Mouse (Mus musculus) liver (tissue): ENCODE measurements at regions not wholly inside any gene's neighbourhood (a gene's known extent, or its start where the extent isn't known, plus 50 kb on each side); places are given as distances from the start of the nearest gene placed in this dataset.

Experiments
- DNase-seq: peaks from one replicate; pipeline ENCODE4 v3.0.0-alpha.2; 2020; ENCODE audit warnings: mixed read lengths

DNA sequence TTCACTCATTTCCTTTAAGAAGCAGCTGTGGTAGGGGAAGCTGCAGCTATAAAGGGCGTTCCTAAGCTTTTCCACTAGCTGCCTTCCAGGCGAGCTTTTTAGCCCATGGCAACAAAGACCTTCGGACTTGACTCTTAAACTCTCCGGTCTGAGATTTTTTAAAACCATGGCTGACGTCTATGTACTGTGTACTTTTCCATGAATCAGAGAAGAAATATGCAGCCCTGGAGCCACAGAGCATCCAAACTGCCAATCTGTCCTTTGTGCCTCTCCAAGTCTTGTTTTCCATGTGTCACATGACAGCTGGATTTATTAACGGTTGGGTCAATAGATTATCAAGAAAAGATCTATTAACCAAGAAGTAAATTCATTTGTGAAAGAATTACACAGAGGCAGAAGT, 78.9 kb upstream of the Gm9887 start:
- no peak for DNase-seq

DNA sequence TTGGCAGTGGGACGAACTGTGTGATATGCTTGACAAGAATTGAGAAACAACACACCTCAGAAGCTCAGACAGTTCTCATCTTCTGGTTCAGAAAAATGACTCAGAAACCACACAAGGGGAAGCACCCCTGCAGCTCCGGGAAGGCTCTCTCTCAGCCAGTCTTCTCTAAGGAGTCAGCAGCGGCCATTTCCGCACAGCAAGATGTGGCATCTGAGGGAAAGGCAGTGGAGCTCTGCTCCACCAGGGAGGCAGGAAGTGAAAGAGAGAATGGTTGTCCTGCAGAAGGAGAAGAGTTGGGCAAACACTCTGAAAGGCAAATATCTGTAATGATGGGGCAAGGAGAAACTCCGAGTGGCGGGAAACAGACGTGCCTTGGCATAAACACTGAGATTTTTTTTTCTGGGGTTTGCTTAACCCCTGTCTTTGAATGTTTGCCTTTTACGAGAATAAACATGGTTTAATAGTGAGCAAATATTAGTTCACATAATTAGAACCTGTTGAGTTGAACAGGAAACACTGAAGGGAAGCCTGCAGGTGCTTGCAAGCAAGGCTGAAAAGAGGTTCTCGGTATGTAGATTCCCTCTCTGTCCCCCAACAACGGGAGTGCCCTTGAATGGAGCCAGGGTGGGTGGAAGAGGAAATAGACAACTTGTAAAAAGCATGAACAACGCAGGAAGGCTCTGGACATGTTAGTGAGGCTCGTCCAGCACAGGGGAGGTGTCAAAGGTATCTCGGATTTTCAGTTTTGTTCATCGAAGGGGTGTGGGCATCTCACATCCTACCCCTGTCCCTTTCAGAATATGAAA, 75.9 kb upstream of the Gm9887 start:
- peak; percentile 43 for DNase-seq

DNA sequence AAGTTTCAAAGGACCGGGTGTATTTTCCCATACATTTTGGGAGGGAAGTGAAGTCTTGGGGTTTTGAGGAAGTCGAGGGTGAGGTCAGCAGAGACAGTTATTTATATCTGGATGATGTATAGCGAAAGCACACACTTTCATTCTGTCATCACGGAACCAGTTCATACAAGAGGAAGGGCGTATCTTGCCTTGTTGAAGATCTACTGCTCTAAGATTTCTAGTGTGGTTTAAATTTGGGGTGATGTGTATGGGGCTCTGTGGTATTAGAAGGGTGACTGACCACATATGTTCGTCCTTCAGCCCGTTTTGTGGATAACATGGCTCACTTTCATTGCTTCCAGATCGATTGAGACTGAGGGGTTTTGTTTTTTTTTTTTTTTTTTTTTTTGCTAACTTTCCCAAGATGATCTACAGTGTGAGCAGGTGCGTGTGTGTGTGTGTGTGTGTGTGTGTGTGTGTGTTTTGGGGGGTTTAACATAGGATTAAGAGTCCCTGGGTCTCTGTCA, 75.1 kb upstream of the Gm9887 start:
- DNase-seq = no peak

DNA sequence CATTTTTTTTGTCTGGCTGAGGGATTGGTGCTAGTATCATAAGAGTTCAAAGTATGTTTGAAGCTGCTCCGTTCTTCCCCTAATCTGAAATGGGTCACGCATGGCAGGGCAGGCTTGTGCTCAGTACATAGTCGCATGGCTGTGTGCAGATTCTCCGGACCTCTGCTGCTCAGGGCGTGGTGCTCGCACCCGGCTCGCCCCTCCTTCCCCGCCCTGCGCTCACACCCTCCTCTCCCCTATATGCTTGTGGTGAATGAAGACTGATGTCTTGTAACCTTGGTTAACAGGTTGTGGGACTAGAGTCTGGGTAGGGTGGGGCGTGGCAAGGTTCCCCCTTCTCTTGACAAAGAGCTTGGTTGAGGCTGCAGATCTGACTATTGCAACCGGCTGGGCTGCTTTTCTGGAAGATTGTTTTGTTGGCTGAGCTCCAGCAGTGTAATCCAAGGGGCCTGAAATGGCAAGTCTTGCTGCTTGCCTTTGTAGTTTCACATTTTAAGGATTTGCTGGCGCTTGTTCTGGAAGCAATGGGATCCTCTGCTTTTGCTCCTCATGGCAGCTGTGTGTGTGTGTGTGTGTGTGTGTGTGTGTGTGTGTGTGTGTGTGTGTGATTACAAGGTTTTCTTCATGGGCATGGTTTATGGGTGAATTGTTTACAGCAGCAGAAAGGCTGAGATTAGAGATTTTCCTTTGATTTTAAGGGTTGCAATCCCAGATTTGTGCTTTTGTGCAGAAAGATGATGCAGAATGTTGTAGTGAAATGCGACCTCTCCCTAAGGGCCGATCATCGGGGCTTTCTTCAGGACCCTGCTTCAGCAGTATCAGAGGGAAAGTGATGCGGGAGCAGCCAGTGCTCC, 74.4 kb upstream of the Gm9887 start:
- DNase-seq = peak; percentile 45

DNA sequence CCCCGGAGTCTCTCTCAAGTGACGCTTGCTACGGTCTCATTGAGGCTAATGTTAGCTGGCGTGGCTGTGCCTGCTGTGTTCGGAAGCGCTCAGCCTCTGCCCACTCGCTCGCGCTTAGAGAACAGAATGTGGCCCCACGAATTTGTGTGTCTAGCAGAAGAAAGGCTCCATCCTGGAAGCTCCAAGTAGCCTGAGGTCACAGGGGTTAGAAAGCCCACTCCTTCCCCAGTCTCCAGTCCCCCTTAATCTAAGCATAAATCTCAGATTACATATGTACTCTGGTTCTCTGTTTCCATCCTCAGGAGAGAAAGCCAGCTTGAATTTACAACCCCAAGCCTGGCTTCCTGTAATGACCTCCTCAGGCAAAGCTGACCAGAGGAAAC, 73.8 kb upstream of the Gm9887 start:
- no peak for DNase-seq

DNA sequence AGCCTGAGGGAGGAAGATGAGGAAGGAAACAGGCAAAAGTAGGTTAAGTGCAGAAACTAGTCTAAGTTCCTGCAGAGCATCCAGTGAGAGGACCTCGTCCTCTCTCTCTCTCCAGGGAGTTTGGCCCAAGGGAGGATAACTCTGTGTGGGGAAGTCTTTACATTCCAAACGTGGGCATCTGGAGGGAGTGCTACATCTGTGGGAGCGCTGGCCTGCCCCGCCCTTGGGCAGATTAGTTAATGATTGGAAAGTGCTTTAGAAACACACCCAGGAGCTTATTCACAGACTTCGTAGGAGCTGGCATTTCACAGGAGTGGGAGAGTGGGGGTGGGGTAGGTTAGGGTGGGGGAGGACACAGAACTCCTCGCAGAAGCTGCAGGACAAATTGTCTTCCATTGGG, 70.1 kb upstream of the Gm9887 start:
- no peak for DNase-seq

DNA sequence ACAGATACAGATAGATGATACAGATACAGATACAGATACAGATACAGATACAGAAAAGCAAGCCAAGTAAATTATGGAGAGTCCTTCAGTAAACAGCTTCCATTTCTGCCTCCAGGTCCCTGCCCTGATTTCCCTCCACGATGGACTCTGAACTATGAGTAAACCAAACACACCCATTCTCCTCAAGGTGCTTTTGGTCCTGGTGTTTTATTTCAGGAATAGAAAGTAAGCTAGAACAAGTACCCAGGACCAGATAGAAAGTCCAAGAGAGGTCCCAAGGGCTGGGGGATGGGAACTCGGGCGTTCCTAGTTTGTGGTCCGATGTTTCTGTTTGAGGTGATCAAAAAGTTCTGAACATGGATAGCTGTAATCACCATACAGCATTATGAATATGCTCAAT, 69.5 kb upstream of the Gm9887 start:
- DNase-seq = no peak

DNA sequence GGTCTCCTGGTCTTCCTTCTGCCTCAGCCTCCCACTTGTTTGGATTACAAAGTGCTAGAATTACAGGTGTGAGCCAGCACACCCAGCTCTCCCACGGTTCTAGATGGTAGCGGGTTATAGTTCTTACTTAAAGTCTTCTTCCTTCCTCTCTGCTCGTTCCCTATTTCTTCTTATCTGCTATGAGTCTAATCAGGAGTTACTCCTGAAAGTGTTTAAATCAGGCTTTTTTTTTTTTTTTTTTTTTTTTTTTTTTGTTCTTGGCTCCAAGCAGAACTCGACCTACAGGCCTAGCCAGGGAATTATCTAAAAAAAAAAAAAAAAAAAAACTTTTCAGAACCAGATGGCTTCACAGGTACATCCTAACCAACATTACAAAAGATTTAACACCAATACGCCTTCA, 66.0 kb upstream of the Gm9887 start:
- no peak for DNase-seq

DNA sequence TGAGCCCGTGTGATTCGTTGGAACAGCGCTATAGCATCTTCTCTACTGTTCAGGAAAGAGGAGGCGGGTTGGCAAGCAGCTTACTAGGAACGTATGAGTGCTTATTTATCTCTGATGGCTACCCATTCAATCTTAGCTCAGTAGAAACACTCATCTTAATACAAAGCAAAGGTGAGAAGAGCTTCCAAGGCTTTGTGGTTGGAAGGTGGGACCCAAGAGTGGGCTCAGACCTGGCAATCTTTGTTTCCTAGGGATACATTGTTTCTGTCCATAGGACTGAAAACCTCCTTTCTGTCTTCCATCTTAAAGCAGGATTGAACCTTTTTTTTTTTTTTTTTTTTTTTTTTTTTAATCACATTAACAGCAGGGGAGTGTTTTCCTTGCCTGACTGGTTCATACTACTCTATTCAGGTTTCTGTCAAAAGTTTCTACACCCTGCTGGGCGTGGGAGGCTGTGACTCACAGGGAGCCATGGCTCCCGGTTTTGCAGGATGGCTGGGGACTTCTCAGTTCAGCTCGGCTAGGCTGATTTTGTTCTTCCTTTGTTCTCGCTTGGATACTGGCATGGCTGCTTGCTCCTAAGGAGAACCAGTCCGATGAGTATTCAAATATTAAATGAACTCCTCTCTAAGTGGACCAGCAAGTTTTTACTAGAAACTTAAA, 64.7 kb upstream of the Gm9887 start:
- DNase-seq = no peak

DNA sequence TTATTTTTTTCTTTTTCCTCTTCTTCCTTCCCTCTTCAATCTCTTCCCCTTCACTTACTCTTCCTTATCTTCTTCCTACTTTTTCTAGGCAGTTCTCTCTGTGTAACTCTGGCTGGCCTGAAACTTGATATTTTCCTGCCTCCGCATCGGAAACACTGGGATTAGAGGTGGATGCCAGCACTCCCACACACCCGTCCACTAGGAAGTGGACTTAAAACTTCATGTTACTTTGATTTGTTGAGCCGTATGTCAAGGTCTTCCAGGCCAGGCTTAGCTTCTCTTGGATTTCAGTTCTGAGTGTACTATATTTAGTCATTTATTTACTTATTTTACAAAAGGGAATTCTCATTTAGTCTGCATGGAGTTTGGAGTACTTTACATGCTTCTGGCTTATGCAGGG, 62.1 kb upstream of the Gm9887 start:
- DNase-seq = no peak

DNA sequence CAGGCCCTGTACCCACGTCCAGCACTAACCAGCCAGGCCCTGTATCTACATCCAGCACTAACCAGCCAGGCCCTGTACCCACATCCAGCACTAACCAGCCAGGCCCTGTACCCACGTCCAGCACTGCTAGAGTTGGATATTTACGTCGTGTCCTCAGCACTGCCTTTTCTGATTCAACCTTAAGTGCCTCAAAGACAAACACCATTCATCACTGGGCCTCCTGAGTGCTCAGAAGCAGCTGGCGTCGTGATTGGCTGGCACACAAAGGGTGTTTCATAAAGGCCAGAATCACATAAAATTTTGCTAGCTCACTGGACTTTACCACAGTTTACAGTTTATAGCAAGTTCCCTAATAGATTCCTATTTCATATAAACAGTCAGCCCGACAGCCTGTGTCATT, 59.8 kb upstream of the Gm9887 start:
- DNase-seq = no peak

DNA sequence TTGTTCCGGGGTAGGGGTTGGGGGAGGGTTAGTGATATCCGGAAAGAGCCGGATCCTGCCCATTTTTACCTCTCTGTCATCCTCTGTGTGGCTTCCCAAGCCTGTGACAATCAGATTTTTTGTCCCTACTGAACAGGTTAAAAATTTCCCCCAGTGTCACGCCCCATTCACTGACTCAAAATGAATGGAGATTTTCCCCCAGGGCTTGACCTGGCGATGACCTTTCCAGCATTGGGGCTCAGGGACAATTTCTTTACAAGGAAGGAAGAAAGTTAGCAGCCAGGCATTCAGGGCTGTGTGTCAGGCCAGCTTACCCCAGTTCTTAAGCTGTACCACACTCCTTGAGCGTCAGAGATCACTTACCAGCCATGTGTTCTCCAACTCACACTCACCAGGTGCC, 55.9 kb upstream of the Gm9887 start:
- DNase-seq = no peak

DNA sequence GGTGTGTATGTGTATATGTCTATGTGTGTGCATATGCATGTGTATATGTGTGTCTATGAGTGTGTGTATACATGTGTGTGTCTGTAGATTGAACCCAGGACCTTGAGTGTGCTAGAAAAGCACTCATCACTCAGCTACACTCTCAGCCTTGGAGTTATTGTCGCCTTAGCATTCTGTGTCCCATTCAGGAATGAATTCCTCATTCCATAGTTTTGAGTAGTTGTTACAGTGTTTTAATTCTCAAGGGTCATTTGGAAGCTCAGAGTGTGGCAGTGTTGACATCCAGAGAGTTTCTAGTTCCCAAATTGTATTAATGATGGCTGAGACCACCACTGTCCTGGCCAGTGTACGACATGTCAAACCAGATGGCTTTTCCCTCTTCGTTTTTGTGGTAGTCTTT, 53.4 kb upstream of the Gm9887 start:
- DNase-seq = no peak

DNA sequence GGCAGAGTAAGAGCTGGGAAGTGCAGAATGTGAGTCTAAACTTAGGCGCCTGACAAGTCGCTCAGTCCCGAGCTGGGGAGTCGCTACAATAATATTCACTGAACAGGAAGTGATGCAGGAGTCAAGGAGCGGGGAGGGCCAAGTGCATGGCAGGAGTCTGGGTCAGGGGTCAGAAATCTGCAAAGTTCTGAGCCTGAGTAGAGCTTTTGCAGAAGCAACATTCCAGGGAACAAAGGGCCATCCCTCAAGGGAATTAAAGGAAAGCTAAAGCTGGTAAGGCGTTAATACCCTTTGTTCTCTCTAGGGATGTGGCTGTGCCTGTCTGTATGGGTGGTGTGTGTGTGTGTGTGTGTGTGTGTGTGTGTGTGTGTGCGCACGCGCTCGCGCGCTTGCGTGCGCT, 52.7 kb upstream of the Gm9887 start:
- no peak for DNase-seq
